Mouse (Mus musculus): ENCODE data around the gene Tas2r115. TPM values are rescaled to one million over a fixed set of nuclear protein-coding genes. Genes with fewer than 3 reads are reported as not detected.
"Not testable (repeated sequence)": the region's sequence is repeated elsewhere in the genome, so short reads cannot be mapped to it uniquely, and the experiment has no call there.

The Tas2r115 gene
- total RNA-seq (2017), result not detected in 2 replicates

DNA sequence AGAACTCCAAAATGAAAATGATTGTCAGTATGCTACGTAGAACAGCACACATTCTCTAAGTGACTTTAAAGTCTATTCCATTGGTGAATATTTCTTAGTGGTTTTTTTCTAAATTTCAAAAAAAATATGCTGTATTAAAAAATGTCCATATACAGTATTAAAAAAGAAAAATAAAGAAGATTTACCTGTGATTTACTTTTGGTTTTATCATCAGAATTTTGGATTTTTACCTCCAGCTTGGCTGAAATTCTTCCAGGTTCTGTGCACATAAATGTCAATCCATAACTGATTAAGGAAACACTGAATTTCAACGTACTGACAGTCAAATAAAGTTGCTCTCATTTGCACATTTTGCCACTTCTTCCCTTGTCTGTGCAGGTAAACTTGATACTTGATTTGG lies at the start of gene Tas2r115:
Tas2r115 (minus strand) TSS at position 101 of the 400 bp plus-strand sequence.
- no peak for ATAC-seq (ENCODE audit: extremely low read depth, insufficient number of reproducible peaks, low FRiP score, poor library complexity, severe bottlenecking)

DNA sequence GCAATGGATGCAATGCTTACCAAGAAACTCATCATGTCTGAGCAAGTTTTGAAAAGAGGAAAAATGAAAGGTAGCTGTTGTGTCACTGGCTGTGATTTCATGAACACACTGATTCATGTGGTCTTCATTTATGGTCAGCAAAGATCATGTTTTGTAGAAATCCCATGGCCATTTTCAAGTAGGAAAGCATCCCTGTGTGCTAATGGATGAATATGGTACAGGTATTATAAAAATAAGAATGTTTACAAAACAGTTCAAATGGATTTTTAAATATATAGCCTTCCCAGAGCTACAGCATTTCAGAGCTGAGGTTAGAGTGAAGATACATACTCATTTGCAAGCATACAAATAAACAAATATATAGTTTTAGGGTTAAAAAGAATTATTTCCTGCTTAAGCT lies 40.2 kb upstream of the Tas2r115 start, which contains the start of gene Tas2r136:
Tas2r136 (minus strand) TSS at position 101 of the 400 bp plus-strand sequence.
- ATAC-seq (ENCODE audit: extremely low read depth, insufficient number of reproducible peaks, low FRiP score, poor library complexity, severe bottlenecking), result no peak

DNA sequence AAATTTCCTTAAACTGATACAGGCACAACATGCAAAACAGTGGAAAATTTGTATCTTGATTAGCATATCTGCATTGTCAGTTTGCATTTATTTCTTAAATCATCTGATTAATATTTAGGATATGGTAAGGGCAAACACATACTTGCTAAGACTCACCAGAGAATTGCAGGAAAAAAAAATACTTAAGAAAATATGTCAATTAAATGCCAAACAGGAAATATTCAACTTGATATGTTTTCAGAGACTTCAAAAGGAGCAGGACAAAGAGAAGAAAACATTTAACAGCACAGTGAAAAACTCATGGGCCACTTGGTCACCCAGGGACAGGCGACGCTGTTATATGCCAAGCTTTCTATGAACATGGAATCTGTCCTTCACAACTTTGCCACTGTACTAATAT lies 24.0 kb upstream of the Tas2r115 start, which contains the start of gene Tas2r102:
Tas2r102 (plus strand) TSS at position 301 of the 400 bp plus-strand sequence.
- no peak for ATAC-seq (ENCODE audit: extremely low read depth, insufficient number of reproducible peaks, low FRiP score, poor library complexity, severe bottlenecking)

DNA sequence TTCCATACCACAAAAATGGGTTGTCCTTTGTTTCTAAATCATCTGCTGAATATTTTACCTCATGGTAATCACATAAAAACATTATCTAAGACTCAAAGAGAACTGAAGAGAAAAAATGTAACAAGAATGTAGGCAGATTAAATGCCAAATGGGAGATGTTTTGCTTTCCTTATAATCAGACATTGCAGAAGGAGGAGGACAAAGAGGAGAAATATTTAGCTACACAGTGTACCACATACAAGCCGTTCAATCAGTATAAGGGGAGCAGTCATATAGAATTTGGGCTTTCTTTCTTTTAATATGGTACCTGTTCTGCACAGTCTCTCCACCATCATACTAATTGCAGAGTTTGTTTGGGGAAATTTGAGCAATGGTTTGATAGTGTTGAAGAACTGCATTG lies 16.6 kb upstream of the Tas2r115 start, which contains the start of gene Tas2r124:
Tas2r124 (plus strand) TSS at position 301 of the 400 bp plus-strand sequence.
- ATAC-seq (ENCODE audit: extremely low read depth, insufficient number of reproducible peaks, low FRiP score, poor library complexity, severe bottlenecking), result no peak

DNA sequence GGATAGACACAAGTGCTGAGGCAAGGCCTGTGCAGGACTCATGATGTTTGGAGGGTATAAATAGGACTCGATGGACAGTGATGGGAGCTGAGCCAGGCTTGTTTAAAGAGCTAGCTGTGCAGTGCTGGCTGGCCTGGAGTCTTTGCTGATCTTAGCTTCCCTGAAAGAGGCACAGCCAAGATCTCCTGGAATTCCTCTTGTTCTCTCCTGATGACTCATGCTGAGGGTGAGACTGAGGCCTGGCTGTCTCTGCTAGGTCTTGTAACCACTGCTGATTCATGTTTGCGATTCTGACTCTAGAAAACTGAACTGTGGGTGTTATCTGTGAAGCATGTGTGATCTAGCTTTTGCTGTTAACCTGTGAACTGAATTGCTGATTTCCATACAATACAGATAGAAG lies 12.4 kb upstream of the Tas2r115 start:
- ATAC-seq (ENCODE audit: extremely low read depth, insufficient number of reproducible peaks, low FRiP score, poor library complexity, severe bottlenecking), result no peak

DNA sequence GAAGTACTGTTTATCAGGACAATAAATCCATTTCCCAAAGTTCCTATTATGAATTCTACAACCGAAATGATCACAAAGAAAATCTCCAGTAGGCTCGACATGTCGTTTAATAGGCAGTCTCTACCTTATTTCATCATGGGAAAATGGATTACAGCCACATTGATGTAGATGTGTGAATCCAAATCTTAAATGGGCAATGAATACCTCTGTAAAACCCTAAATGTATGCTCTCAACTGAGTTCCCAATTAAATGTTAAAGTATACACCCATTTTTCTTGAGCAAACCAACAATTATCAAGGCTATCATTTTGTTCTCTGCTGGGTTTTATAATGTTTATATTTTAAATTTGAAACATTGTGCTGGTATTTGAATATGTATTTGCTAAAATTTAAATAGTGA lies 26.0 kb downstream of the Tas2r115 start, which contains the start of gene Tas2r122:
Tas2r122 (minus strand) TSS at position 101 of the 400 bp plus-strand sequence.
- ATAC-seq (ENCODE audit: extremely low read depth, insufficient number of reproducible peaks, low FRiP score, poor library complexity, severe bottlenecking), result no peak

DNA sequence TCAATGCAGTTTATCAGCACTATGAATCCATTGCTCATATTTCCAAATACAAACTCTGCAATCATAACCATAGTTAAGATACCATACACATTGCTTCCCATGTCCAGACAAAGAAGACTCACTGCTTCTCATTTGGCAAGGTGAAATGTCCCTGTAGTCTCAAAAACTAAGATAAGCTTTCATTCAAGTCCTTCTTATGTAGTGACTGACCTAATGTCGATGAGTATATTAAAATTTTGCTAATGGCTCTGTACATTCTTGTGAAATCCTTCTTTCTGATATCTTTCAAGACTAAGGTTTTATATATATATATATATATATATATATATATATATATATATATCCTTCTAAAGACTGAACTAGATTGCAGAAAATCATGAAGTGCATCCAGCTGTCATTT lies 36.9 kb downstream of the Tas2r115 start, which contains the start of gene Tas2r121:
Tas2r121 (minus strand) TSS at position 101 of the 400 bp plus-strand sequence.
- ATAC-seq (ENCODE audit: extremely low read depth, insufficient number of reproducible peaks, low FRiP score, poor library complexity, severe bottlenecking), result no peak

DNA sequence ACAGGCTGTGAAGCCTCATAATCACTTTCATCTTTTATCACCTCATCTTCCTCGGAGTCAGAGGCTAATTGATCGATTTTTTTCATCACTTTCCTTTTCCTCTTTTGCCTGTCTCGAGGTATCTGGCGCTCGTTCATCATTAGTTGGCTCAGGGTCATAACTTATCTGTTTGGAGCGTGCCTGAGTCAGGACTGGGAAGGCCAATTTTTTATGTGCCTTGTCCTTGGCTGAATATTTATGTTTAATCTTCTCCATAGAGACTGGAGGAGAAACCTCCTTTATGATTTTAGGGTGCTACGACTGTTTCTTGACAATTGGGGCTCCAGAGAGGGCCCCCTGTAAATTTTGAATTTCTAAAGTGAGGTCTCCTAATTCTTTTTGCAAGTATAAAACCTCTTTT lies 46.2 kb downstream of the Tas2r115 start:
- ATAC-seq (ENCODE audit: extremely low read depth, insufficient number of reproducible peaks, low FRiP score, poor library complexity, severe bottlenecking), result not testable (repeated sequence)

Other genes with a start within 250 kb of the Tas2r115 start
- not detected in 2 replicates for gene Prh1, start 168.2 kb downstream of the Tas2r115 start, total RNA-seq (2017)
- gene Prp2, start 142.1 kb downstream of the Tas2r115 start, total RNA-seq (2017), result not detected in 2 replicates
- gene A630073D07Rik, start 86.5 kb downstream of the Tas2r115 start, total RNA-seq (2017), result not detected in 2 replicates
- not detected in 2 replicates for gene Tas2r120, start 81.1 kb downstream of the Tas2r115 start, total RNA-seq (2017)
- gene Tas2r121, start 37.0 kb downstream of the Tas2r115 start, total RNA-seq (2017), result not detected in 2 replicates
- gene Tas2r122, start 26.1 kb downstream of the Tas2r115 start, total RNA-seq (2017), result not detected in 2 replicates
- gene Tas2r124, start 16.7 kb upstream of the Tas2r115 start, total RNA-seq (2017), result not detected in 2 replicates
- gene Tas2r102, start 24.1 kb upstream of the Tas2r115 start, total RNA-seq (2017), result not detected in 2 replicates
- gene Tas2r136, start 40.1 kb upstream of the Tas2r115 start, total RNA-seq (2017), result not detected in 2 replicates
- gene Tas2r117, start 64.8 kb upstream of the Tas2r115 start, total RNA-seq (2017), result not detected in 2 replicates
- not detected in 2 replicates for gene Tas2r123, start 109.1 kb upstream of the Tas2r115 start, total RNA-seq (2017)
- gene Tas2r116, start 117.4 kb upstream of the Tas2r115 start, total RNA-seq (2017), result not detected in 2 replicates
- not detected in 2 replicates for gene Tas2r110, start 130.0 kb upstream of the Tas2r115 start, total RNA-seq (2017)
- gene Tas2r113, start 155.0 kb upstream of the Tas2r115 start, total RNA-seq (2017), result not detected in 2 replicates
- gene Tas2r125, start 171.6 kb upstream of the Tas2r115 start, total RNA-seq (2017), result not detected in 2 replicates
- gene Tas2r129, start 213.1 kb upstream of the Tas2r115 start, total RNA-seq (2017), result not detected in 2 replicates
- not detected in 2 replicates for gene Tas2r131, start 219.9 kb upstream of the Tas2r115 start, total RNA-seq (2017)
- gene Tas2r109, start 242.9 kb upstream of the Tas2r115 start, total RNA-seq (2017), result not detected in 2 replicates

Data from neutrophil, adult 5-6 weeks (primary cell).